Mouse (Mus musculus): ENCODE data around the gene Ajuba. TPM values are rescaled to one million over a fixed set of nuclear protein-coding genes. Genes with fewer than 3 reads are reported as not detected.

Gene Ajuba
- polyA plus RNA-seq, 1 experiment from 2014 or later, result 28.4 TPM

DNA sequence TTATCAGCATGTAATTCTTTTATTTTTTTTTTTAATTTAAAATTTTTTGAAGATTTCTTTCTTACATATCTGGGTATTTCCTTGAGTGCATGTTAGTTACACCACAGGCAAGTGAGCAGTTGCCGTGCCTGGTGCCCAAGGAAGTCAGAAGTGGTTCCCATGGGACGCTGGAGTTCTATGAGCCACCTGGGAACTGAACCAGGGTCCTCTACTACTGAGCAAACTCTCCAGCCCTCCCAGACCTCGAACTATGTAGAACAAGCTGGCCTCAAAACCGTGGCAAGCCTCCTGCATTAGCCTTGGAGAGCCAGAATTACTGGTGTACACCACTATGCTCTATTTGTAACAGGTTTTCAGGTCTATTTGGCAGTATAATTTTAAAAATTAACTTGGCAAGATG is 25.3 kb upstream of the Ajuba start:
- WGBS, result 38% methylated on average over 4 of the region's 4 CpGs
- DNase-seq (ENCODE audit: low spot score) (peak; percentile 40), ATAC-seq (replicated peaks; ENCODE audit: insufficient number of reproducible peaks, low FRiP score, low TSS enrichment, low read depth) (peak; percentile 9; the same call in 1 of the 2 replicates)
- Histone ChIP-seq H3K36me3 (replicated peaks; ENCODE audit: control insufficient read depth, insufficient read depth, low read depth, low read length) (no peaks in the 10 kb centered on the region), H3K4me3 (ENCODE audit: low read depth, low read length) (peak overlapping the region; percentile 61), H3K9me3 (replicated peaks; ENCODE audit: control insufficient read depth, low read length) (no peaks in the 10 kb centered on the region), H3K4me1 (ENCODE audit: control insufficient read depth, insufficient read depth, low read length) (no peaks in the 10 kb centered on the region), H3K4me2 (ENCODE audit: low read depth, low read length) (peak overlapping the region; percentile 52), H3K27ac (replicated peaks; ENCODE audit: low read depth, low read length) (peak overlapping the region; percentile 72), H3K27me3 (ENCODE audit: control insufficient read depth, insufficient read depth, low read length) (no peaks in the 10 kb centered on the region), H3K9ac (replicated peaks; ENCODE audit: low read length) (peak overlapping the region; percentile 83)

DNA sequence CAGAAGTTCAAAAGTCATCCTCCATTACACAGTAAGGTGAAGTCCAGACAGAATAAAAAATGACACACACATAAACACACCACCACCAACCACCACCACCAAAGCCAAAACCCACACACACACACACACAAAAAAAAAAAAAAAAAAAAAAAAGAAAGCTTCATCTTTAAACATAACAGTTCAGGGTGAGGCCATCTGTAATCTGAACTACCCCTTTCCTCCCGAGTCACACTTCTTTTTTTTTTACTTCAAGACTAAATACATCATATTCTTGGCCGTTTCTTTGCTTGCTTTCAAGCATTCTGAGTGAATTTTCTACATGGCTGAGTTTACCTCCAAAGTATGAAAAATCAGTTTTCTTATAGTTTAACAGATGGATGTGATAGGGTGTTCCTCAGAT is 24.2 kb upstream of the Ajuba start:
- H3K4me3 ChIP-seq (ENCODE audit: low read depth, low read length), result no peak overlapping the region
- no peak for ATAC-seq (replicated peaks; ENCODE audit: insufficient number of reproducible peaks, low FRiP score, low TSS enrichment, low read depth)

DNA sequence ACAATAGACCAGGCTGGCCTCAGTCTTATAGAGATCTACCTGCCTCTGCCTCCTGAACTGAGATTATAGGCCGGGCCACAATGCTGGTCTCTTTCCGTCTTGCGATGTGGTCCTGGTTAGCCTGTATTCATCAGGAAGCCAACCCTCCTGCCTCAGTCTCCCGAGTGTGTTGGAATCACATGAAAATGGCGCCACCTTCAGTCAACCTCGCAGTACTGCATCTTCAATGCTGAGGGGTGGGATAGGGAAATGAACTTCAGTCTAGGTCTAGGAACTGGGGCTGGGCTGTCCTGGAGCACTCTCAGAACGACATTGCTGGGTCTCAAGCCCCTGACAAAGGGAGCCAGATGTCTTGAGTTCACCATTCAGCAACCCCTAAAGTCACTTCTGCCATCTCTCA is 19.7 kb upstream of the Ajuba start:
- no peak for DNase-seq (ENCODE audit: low spot score)

More for the DNA sequence above, 24.2 kb upstream of the Ajuba start:
- no peak overlapping the region for H3K9ac ChIP-seq (replicated peaks; ENCODE audit: low read length)
- H3K27me3 ChIP-seq (ENCODE audit: control insufficient read depth, insufficient read depth, low read length), result no peaks in the 10 kb centered on the region
- H3K36me3 ChIP-seq (replicated peaks; ENCODE audit: control insufficient read depth, insufficient read depth, low read depth, low read length), result no peaks in the 10 kb centered on the region
- no peak for DNase-seq (ENCODE audit: low spot score)
- H3K9me3 ChIP-seq (replicated peaks; ENCODE audit: control insufficient read depth, low read length), result no peaks in the 10 kb centered on the region
- WGBS, result 66% methylated on average over 2 of the region's 2 CpGs
- no peak overlapping the region for H3K4me2 ChIP-seq (ENCODE audit: low read depth, low read length)
- no peaks in the 10 kb centered on the region for H3K4me1 ChIP-seq (ENCODE audit: control insufficient read depth, insufficient read depth, low read length)
- no peak overlapping the region for H3K27ac ChIP-seq (replicated peaks; ENCODE audit: low read depth, low read length)

DNA sequence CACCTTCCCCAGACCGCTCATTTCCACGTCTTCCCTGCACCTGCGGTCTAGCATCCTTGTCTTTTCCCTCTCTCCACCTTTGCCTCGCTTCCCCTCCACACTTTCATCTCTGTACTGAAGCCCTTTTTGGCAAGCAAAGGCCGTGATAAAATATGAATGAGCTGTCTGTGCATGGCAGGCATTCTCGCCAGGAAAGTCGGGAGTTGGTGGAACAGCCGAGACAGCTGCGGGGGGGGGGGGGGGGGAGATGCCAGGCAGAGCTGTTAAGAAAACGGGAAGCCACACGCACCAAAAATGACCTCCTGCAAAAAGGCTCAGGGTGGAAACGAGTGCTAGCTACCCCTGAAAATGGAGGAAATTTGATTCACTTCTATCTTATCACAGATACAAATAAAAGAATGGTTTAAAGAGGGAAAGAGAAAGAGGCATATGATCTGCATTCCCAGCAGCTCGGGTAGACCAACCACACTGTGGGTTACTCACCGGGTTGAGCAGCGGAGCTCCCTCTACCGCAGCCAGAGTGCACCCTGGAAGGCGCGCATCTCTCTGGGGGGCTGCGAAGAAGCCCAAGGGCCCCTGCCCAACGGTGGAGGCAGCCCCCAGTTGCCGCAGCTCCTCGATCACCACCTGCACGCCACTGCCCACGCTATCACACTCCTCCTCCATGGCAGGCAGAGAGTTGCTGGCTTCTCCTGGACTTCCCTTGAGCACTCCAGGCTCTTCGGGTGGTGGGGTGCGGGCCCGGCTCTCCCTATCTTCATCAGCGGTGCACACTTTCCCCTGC is 17.5 kb upstream of the Ajuba start:
- Histone ChIP-seq H3K4me3 (ENCODE audit: low read depth, low read length) (no peak overlapping the region), H3K9ac (replicated peaks; ENCODE audit: low read length) (no peak overlapping the region), H3K36me3 (replicated peaks; ENCODE audit: control insufficient read depth, insufficient read depth, low read depth, low read length) (no peaks in the 10 kb centered on the region), H3K27ac (replicated peaks; ENCODE audit: low read depth, low read length) (no peak overlapping the region), H3K4me1 (ENCODE audit: control insufficient read depth, insufficient read depth, low read length) (no peaks in the 10 kb centered on the region), H3K4me2 (ENCODE audit: low read depth, low read length) (no peak overlapping the region), H3K9me3 (replicated peaks; ENCODE audit: control insufficient read depth, low read length) (no peaks in the 10 kb centered on the region), H3K27me3 (ENCODE audit: control insufficient read depth, insufficient read depth, low read length) (no peaks in the 10 kb centered on the region)
- 67% methylated on average over 28 of the region's 28 CpGs for WGBS
- ATAC-seq (replicated peaks; ENCODE audit: insufficient number of reproducible peaks, low FRiP score, low TSS enrichment, low read depth) (no peak), DNase-seq (ENCODE audit: low spot score) (no peak)

More for the DNA sequence above, 19.7 kb upstream of the Ajuba start:
- Histone ChIP-seq H3K9me3 (replicated peaks; ENCODE audit: control insufficient read depth, low read length) (no peaks in the 10 kb centered on the region), H3K4me3 (ENCODE audit: low read depth, low read length) (no peak overlapping the region), H3K27ac (replicated peaks; ENCODE audit: low read depth, low read length) (no peak overlapping the region), H3K27me3 (ENCODE audit: control insufficient read depth, insufficient read depth, low read length) (no peaks in the 10 kb centered on the region), H3K4me1 (ENCODE audit: control insufficient read depth, insufficient read depth, low read length) (no peaks in the 10 kb centered on the region), H3K4me2 (ENCODE audit: low read depth, low read length) (no peak overlapping the region), H3K36me3 (replicated peaks; ENCODE audit: control insufficient read depth, insufficient read depth, low read depth, low read length) (no peaks in the 10 kb centered on the region), H3K9ac (replicated peaks; ENCODE audit: low read length) (no peak overlapping the region)
- ATAC-seq (replicated peaks; ENCODE audit: insufficient number of reproducible peaks, low FRiP score, low TSS enrichment, low read depth), result no peak
- WGBS, result 79% methylated on average over 7 of the region's 7 CpGs

DNA sequence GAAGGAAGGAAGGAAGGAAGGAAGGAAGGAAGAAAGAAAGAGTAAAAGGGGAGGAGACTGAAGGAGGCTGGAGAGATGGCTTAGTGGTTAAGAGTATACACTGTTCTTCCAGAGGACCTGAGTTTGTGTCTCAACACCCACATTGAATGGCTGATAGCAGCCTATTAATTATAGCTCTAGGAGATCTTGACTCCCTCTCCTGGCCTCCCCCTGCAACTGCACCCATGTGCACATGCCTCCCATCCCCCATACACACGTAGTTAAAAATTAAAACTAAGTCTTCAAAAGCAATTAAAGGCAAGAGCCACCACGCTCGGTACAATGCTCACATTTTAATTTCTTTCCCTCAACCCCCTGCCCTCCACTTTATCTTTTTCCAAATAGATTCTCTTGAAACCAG is 16.7 kb upstream of the Ajuba start:
- Histone ChIP-seq H3K27ac (replicated peaks; ENCODE audit: low read depth, low read length) (no peak overlapping the region), H3K4me1 (ENCODE audit: control insufficient read depth, insufficient read depth, low read length) (no peaks in the 10 kb centered on the region), H3K9ac (replicated peaks; ENCODE audit: low read length) (no peak overlapping the region), H3K9me3 (replicated peaks; ENCODE audit: control insufficient read depth, low read length) (no peaks in the 10 kb centered on the region), H3K36me3 (replicated peaks; ENCODE audit: control insufficient read depth, insufficient read depth, low read depth, low read length) (no peaks in the 10 kb centered on the region), H3K4me2 (ENCODE audit: low read depth, low read length) (no peak overlapping the region), H3K4me3 (ENCODE audit: low read depth, low read length) (no peak overlapping the region), H3K27me3 (ENCODE audit: control insufficient read depth, insufficient read depth, low read length) (no peaks in the 10 kb centered on the region)
- WGBS, result 87% methylated on average over 3 of the region's 3 CpGs
- no peak for ATAC-seq (replicated peaks; ENCODE audit: insufficient number of reproducible peaks, low FRiP score, low TSS enrichment, low read depth)
- DNase-seq (ENCODE audit: low spot score), result no peak

DNA sequence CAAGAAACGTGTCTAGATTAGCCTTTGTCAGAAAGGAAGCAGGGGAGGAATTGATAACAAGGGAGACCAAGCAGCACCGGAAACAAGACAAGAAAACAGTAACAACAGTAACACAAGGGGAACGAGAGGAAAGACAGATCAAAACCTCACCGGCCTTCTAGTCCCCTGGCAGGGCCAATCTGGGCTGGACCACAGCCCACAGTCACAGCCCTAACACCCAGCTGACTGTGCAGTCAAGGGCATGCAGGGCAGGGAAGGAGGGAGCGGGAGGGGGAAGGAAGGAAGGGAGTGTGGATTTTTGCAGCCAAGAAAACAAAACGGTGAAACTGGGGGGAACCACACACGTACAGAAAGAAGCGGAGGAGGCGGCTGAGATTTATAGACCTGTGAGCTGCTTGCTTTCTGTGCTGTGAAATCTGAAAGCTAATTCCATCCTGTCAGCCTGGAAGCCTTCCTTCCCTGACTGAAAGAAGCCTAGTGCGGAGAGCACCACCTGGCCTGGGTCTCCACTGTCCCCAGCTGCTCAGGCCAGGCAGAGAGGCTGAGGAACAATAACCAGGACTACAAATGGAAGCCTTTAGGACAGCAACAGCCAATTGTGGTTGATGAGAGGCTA is 15.1 kb upstream of the Ajuba start:
- no peak overlapping the region for H3K4me2 ChIP-seq (ENCODE audit: low read depth, low read length)
- H3K36me3 ChIP-seq (replicated peaks; ENCODE audit: control insufficient read depth, insufficient read depth, low read depth, low read length), result no peaks in the 10 kb centered on the region
- H3K4me1 ChIP-seq (ENCODE audit: control insufficient read depth, insufficient read depth, low read length), result no peaks in the 10 kb centered on the region
- no peak overlapping the region for H3K9ac ChIP-seq (replicated peaks; ENCODE audit: low read length)
- ATAC-seq (replicated peaks; ENCODE audit: insufficient number of reproducible peaks, low FRiP score, low TSS enrichment, low read depth) (no peak), DNase-seq (ENCODE audit: low spot score) (no peak)
- H3K27me3 ChIP-seq (ENCODE audit: control insufficient read depth, insufficient read depth, low read length), result no peaks in the 10 kb centered on the region
- no peak overlapping the region for H3K27ac ChIP-seq (replicated peaks; ENCODE audit: low read depth, low read length)
- H3K9me3 ChIP-seq (replicated peaks; ENCODE audit: control insufficient read depth, low read length), result no peaks in the 10 kb centered on the region
- WGBS, result 75% methylated on average over 9 of the region's 10 CpGs
- H3K4me3 ChIP-seq (ENCODE audit: low read depth, low read length), result no peak overlapping the region

DNA sequence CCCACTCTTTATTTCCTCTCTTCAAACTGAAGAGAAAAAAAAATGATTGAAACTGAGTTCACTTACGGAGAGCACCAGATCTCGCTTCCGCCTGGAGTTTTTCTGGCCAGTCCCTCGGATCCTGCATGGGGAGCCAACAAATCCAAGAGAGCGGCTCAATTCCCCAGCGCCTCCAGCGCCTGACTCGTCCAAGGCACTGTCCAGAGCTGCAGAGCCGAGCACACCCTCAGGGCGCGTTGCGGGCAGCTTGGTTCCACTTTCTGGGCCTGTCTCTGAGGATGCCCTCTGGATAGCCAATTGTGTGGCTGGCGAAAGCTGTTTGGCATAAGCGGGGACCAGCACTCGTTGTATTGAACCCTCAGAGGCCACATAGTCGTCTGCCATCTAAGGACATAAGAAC is 13.7 kb upstream of the Ajuba start:
- ATAC-seq (replicated peaks; ENCODE audit: insufficient number of reproducible peaks, low FRiP score, low TSS enrichment, low read depth), result no peak
- Histone ChIP-seq H3K4me3 (ENCODE audit: low read depth, low read length) (no peak overlapping the region), H3K4me2 (ENCODE audit: low read depth, low read length) (no peak overlapping the region), H3K36me3 (replicated peaks; ENCODE audit: control insufficient read depth, insufficient read depth, low read depth, low read length) (no peaks in the 10 kb centered on the region), H3K9me3 (replicated peaks; ENCODE audit: control insufficient read depth, low read length) (no peaks in the 10 kb centered on the region), H3K27ac (replicated peaks; ENCODE audit: low read depth, low read length) (no peak overlapping the region), H3K9ac (replicated peaks; ENCODE audit: low read length) (no peak overlapping the region), H3K27me3 (ENCODE audit: control insufficient read depth, insufficient read depth, low read length) (no peaks in the 10 kb centered on the region), H3K4me1 (ENCODE audit: control insufficient read depth, insufficient read depth, low read length) (no peaks in the 10 kb centered on the region)
- no peak for DNase-seq (ENCODE audit: low spot score)
- 87% methylated on average over 16 of the region's 16 CpGs for whole genome bisulfite sequencing

DNA sequence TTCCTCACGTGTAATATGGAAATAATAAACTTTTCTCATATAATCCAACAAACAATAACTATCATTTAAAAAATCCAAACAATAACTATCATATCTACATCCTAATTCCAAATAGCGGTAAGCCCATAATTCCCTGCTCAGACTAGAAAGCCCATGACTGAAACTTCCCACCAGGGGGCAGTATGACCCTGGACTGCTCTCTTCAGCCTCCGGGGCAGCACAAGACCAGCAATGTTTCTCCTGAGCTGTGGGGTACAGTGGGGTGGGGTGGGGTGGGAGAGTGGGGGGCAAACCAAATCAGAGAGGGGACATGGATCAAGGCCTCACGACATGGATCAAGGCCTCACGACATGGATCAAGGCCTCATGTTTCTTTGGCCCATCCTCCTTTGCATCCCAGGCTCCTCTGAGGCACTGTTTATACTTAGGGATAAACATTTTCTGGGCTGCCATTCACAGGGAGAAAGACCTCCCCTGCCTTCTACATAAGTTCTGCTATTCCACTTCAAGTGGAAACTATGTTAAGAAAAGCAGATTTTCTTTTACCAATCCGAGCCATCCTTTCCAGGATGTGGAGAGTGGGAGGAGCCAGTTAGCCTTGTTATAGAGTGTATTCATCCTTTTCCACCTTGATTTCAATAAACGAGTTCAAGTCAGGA is 6.5 kb upstream of the Ajuba start:
- 43% methylated on average over 7 of the region's 7 CpGs for WGBS
- ATAC-seq (replicated peaks; ENCODE audit: insufficient number of reproducible peaks, low FRiP score, low TSS enrichment, low read depth), result no peak

More for the DNA sequence above, 6.5 kb upstream of the Ajuba start:
- Histone ChIP-seq H3K27me3 (ENCODE audit: control insufficient read depth, insufficient read depth, low read length) (no peaks in the 10 kb centered on the region), H3K27ac (replicated peaks; ENCODE audit: low read depth, low read length) (no peak overlapping the region), H3K9ac (replicated peaks; ENCODE audit: low read length) (no peak overlapping the region), H3K9me3 (replicated peaks; ENCODE audit: control insufficient read depth, low read length) (no peaks in the 10 kb centered on the region), H3K4me1 (ENCODE audit: control insufficient read depth, insufficient read depth, low read length) (no peaks in the 10 kb centered on the region), H3K36me3 (replicated peaks; ENCODE audit: control insufficient read depth, insufficient read depth, low read depth, low read length) (no peaks in the 10 kb centered on the region), H3K4me3 (ENCODE audit: low read depth, low read length) (no peak overlapping the region), H3K4me2 (ENCODE audit: low read depth, low read length) (no peak overlapping the region)
- DNase-seq (ENCODE audit: low spot score), result peak; percentile 79
